Mouse (Mus musculus): ENCODE data around the gene Pgm5. TPM values are rescaled to one million over a fixed set of nuclear protein-coding genes. Genes with fewer than 3 reads are reported as not detected.
"Not testable (repeated sequence)": the region's sequence is repeated elsewhere in the genome, so short reads cannot be mapped to it uniquely, and the experiment has no call there.

Gene Pgm5
- polyA plus RNA-seq, 1 experiment, result 0.44 TPM

DNA sequence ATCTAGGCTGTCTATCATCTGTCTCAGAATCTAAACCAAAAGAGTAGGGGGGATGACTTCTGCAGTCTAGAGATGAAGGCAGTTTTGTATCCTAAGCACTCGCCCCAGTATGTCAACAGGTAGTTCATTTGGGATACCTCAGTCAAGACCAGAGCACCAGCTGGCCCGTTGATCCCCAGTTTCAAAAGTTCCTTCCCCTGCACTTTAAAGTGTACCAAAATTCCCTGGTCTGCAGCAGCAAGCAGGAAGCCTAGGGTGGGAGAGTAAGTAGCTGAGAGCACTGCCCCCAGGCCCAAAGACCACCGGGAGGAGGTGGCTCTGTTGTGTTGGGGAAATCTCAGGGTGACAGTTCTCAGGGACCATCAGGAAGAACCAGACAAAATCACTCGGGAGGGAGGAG, 34.9 kb upstream of the Pgm5 start:
- DNase-seq (ENCODE audit: low read depth in 1 of 2, low spot score in 2 of 2), result no peak
- no peak for TF ChIP-seq CTCF (IDR thresholded peaks at IDR 0.05; ENCODE audit: extremely low read depth, insufficient read depth, insufficient read length, insufficient replicate concordance)
- Histone ChIP-seq H3K4me1 (ENCODE audit: control insufficient read depth, insufficient read depth, insufficient read length) (peaks cover 11% of the 10 kb centered on the region), H3K4me3 (ENCODE audit: extremely low read depth, insufficient read depth, insufficient read length) (no peak overlapping the region), H3K27ac (ENCODE audit: insufficient read depth, low read length) (no peak overlapping the region), H3K27me3 (ENCODE audit: control insufficient read depth, insufficient read depth, low read length) (peaks cover 18% of the 10 kb centered on the region), H3K36me3 (ENCODE audit: control insufficient read depth, insufficient read depth, low read length) (no peaks in the 10 kb centered on the region)
- 27% methylated on average over 4 of the region's 4 CpGs for WGBS

DNA sequence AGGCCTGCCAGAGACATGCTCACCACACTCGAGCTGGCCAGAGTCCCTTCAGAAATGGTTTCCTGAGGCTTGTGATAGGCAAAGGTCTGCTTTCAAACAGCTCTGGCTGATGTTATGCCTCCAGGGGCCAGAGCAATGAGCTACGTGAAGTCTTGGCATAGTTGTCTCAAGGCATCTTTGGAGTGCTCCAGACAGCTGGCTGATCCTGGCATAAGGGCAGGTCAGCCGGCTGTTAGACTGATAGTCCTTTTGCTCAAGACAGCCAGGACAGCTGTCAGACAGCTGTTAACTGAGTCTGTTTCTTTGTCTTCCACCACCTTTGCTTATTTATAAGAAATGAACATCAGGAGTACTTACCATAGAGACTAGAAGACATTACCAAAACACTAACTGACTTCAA, 25.2 kb upstream of the Pgm5 start:
- TF ChIP-seq CTCF (IDR thresholded peaks at IDR 0.05; ENCODE audit: extremely low read depth, insufficient read depth, insufficient read length, insufficient replicate concordance) (no peak), POLR2A (IDR thresholded peaks at IDR 0.05; ENCODE audit: low read depth, low read length) (no peak)
- Histone ChIP-seq H3K27ac (ENCODE audit: insufficient read depth, low read length) (no peak overlapping the region), H3K27me3 (ENCODE audit: control insufficient read depth, insufficient read depth, low read length) (no peaks in the 10 kb centered on the region), H3K36me3 (ENCODE audit: control insufficient read depth, insufficient read depth, low read length) (no peaks in the 10 kb centered on the region), H3K4me1 (ENCODE audit: control insufficient read depth, insufficient read depth, insufficient read length) (no peaks in the 10 kb centered on the region), H3K4me3 (ENCODE audit: extremely low read depth, insufficient read depth, insufficient read length) (no peak overlapping the region)
- DNase-seq (ENCODE audit: low read depth in 1 of 2, low spot score in 2 of 2), result no peak
- WGBS, result 67% methylated on average over 3 of the region's 3 CpGs

DNA sequence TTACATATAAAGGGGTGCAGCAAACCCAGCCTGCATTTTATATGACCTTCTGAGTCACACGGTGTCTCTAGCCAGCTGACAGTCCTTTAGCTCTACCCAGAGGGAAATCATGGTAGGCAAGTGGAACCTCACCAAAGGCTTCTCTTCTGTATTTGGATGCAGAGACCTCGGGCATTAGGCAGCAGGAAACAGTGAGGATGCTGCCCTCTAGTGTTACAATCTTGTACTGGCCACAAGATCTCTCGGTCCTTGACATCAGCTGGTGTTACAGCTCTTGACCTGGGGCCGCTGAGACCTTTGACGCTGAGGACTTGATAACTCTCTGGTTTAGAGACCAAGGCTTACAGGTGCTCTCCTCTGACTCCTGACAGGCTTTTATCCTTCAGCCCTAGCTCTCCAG, 23.8 kb upstream of the Pgm5 start:
- no peaks in the 10 kb centered on the region for H3K36me3 ChIP-seq (ENCODE audit: control insufficient read depth, insufficient read depth, low read length)
- peak; percentile 56; the same call in 1 of the 2 replicates for TF ChIP-seq CTCF (IDR thresholded peaks at IDR 0.05; ENCODE audit: extremely low read depth, insufficient read depth, insufficient read length, insufficient replicate concordance)
- no peak for TF ChIP-seq POLR2A (IDR thresholded peaks at IDR 0.05; ENCODE audit: low read depth, low read length)
- H3K27ac ChIP-seq (ENCODE audit: insufficient read depth, low read length), result no peak overlapping the region
- no peaks in the 10 kb centered on the region for H3K4me1 ChIP-seq (ENCODE audit: control insufficient read depth, insufficient read depth, insufficient read length)
- WGBS, result 8% methylated on average over 5 of the region's 5 CpGs
- DNase-seq (ENCODE audit: low read depth in 1 of 2, low spot score in 2 of 2), result peak in 1 of 2 experiments; percentile 35
- H3K4me3 ChIP-seq (ENCODE audit: extremely low read depth, insufficient read depth, insufficient read length), result no peak overlapping the region
- no peaks in the 10 kb centered on the region for H3K27me3 ChIP-seq (ENCODE audit: control insufficient read depth, insufficient read depth, low read length)

DNA sequence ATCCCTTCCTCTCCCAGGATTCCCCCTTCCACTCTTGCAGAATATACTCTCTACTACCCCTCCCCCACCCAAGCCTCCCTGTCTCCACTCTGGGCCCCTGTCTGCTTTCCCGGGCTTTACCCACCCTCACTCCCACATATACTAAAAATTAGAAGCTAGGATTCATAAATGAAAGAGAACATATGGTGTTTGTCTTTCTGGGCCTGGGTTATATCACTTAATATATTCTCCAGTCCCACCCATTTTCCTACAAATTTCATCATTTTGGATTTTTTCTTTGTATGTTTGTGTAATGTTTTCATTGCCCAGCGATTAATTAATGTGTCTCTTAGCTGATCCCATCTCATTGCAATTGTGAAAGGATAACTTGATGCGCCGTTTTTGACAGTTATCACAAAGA, 19.6 kb upstream of the Pgm5 start:
- WGBS, result 75% methylated on average over 4 of the region's 4 CpGs
- Histone ChIP-seq H3K27ac (ENCODE audit: insufficient read depth, low read length) (no peak overlapping the region), H3K27me3 (ENCODE audit: control insufficient read depth, insufficient read depth, low read length) (no peaks in the 10 kb centered on the region), H3K4me1 (ENCODE audit: control insufficient read depth, insufficient read depth, insufficient read length) (no peaks in the 10 kb centered on the region), H3K4me3 (ENCODE audit: extremely low read depth, insufficient read depth, insufficient read length) (no peak overlapping the region), H3K36me3 (ENCODE audit: control insufficient read depth, insufficient read depth, low read length) (no peaks in the 10 kb centered on the region)
- DNase-seq (ENCODE audit: low read depth in 1 of 2, low spot score in 2 of 2), result no peak
- TF ChIP-seq POLR2A (IDR thresholded peaks at IDR 0.05; ENCODE audit: low read depth, low read length) (no peak), CTCF (IDR thresholded peaks at IDR 0.05; ENCODE audit: extremely low read depth, insufficient read depth, insufficient read length, insufficient replicate concordance) (no peak)

DNA sequence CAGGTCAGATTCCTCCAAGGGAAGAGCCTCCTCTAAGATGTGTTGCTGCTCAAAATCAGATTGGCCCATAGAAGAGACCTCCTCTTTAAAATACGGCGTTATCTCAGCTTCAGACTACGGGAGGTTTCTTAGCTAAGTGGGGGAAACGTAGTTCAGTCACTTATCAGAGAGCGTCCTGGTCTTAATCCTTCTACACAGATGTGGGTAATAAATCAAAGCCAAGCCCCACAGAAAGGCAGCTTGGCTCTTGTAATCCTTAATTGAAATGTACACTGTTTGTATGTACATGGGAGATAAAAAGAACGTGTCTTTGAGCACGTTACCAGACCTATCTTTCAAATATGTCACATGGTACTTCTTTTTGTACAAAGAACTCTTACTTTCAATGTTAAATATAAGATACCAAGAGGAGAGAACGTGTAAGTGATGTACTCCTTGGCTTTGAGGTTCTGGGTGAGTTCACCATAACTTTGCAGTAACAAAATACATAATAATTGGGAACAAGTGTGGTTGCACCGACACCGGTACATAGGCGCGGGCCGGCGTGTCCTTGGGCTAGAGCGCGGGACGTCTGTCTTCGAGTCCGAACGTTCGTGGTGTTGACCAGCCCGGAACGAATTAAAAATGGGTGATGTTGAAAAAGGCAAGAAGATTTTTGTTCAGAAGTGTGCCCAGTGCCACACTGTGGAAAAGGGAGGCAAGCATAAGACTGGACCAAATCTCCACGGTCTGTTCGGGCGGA, 13.6 kb upstream of the Pgm5 start, which contains the start of gene Gm10053:
Gene Gm10053 (plus strand): TSS at position 558 of the 742 bp plus-strand sequence.
- DNase-seq (ENCODE audit: low read depth in 1 of 2, low spot score in 2 of 2); H3K4me3 ChIP-seq (ENCODE audit: extremely low read depth, insufficient read depth, insufficient read length); H3K27ac ChIP-seq (ENCODE audit: insufficient read depth, low read length); H3K36me3 ChIP-seq (ENCODE audit: control insufficient read depth, insufficient read depth, low read length); H3K27me3 ChIP-seq (ENCODE audit: control insufficient read depth, insufficient read depth, low read length); H3K4me1 ChIP-seq (ENCODE audit: control insufficient read depth, insufficient read depth, insufficient read length): not testable (repeated sequence)
- WGBS, result 74% methylated on average over 23 of the region's 26 CpGs

DNA sequence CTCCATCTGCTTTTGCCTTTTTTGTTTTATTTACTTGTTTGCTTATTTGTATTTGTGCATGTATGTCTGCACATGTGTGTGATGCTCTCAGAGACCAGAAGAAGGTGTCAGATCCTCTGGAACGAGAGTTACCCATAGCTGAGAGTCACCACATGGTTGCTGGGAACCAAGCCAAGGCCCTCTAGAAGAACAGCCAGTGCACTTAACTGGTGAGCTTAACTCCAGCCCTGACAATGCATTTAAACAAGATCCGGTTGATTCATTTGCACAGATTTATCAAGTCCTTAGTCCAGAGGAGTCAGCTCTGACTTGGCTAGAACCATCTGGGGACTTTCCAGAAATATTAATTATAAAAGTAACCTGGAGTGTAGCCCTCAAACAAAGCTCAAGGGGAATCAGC, 12.2 kb upstream of the Pgm5 start:
- Histone ChIP-seq H3K4me1 (ENCODE audit: control insufficient read depth, insufficient read depth, insufficient read length) (no peaks in the 10 kb centered on the region), H3K27me3 (ENCODE audit: control insufficient read depth, insufficient read depth, low read length) (0 out of 2 replicates have a peak, but pooled peaks cover 1% of the 10 kb centered on the region), H3K27ac (ENCODE audit: insufficient read depth, low read length) (no peak overlapping the region), H3K4me3 (ENCODE audit: extremely low read depth, insufficient read depth, insufficient read length) (no peak overlapping the region), H3K36me3 (ENCODE audit: control insufficient read depth, insufficient read depth, low read length) (no peaks in the 10 kb centered on the region)
- TF ChIP-seq CTCF (IDR thresholded peaks at IDR 0.05; ENCODE audit: extremely low read depth, insufficient read depth, insufficient read length, insufficient replicate concordance) (no peak), POLR2A (IDR thresholded peaks at IDR 0.05; ENCODE audit: low read depth, low read length) (no peak)
- WGBS, result 57% methylated on average over 2 of the region's 2 CpGs
- DNase-seq (ENCODE audit: low read depth in 1 of 2, low spot score in 2 of 2), result no peak

DNA sequence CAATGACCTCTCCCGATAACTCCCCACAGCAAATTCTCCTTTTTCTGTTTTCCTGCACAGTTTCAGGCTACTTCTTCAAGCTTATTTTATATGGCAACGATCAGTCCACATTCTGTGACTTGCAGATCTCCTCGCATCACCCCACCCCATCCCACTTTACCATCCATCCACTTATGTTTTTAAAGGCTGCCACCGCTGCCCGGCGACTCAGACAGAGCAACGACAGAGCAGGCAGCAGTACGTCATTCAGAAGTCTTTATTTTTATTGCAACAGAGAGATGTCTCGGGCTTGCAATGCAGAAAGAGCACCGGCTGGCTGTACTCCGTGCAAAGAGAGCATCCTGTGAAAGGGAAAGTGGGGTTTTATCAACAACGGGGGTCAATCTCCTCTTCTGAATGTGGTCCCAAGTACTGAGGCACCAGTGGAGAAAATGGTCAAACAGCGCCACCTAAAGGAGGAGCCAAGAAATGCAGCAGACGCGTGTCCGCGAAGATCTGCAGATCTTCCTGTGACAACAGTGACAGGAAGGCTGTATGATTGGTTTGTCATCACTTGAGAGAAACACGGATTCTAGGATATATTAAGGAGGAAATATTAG, 9.5 kb upstream of the Pgm5 start:
- H3K4me3 ChIP-seq (ENCODE audit: extremely low read depth, insufficient read depth, insufficient read length), result no peak overlapping the region
- H3K36me3 ChIP-seq (ENCODE audit: control insufficient read depth, insufficient read depth, low read length), result no peaks in the 10 kb centered on the region
- no peak for TF ChIP-seq POLR2A (IDR thresholded peaks at IDR 0.05; ENCODE audit: low read depth, low read length)
- TF ChIP-seq CTCF (IDR thresholded peaks at IDR 0.05; ENCODE audit: extremely low read depth, insufficient read depth, insufficient read length, insufficient replicate concordance), result peak; percentile 77; the same call in 1 of the 2 replicates
- no peaks in the 10 kb centered on the region for H3K4me1 ChIP-seq (ENCODE audit: control insufficient read depth, insufficient read depth, insufficient read length)
- 21% methylated on average over 18 of the region's 18 CpGs for WGBS
- H3K27me3 ChIP-seq (ENCODE audit: control insufficient read depth, insufficient read depth, low read length), result 0 out of 2 replicates have a peak, but pooled peaks cover 1% of the 10 kb centered on the region
- peak; percentile 21 to 58 for DNase-seq (ENCODE audit: low read depth in 1 of 2, low spot score in 2 of 2)
- H3K27ac ChIP-seq (ENCODE audit: insufficient read depth, low read length), result no peak overlapping the region
